Mouse (Mus musculus) liver, embryonic 15.5 days (tissue): Measurements from ENCODE around the gene Myo1a. TPM values are rescaled to one million over a fixed set of nuclear protein-coding genes. Genes with fewer than 3 reads are reported as not detected.
A peak's percentile ranks its signal among the peaks of the same experiment; 100 is the strongest.
"Not testable (repeated sequence)": the region's sequence is repeated elsewhere in the genome, so short reads cannot be mapped to it uniquely, and the experiment has no call there.

ENCODE experiments used
- ATAC-seq: fragments of 200-750 bp; cut with Nextera tagmentation; 2 replicates; pipeline ENCODE4 v1.8.0; 2017; ENCODE audit warnings: moderate number of reproducible peaks, mild to moderate bottlenecking, moderate library complexity; ENCODE audit not compliant: insufficient read depth
- H3K27ac ChIP-seq: fragments of 300-500 bp; sonication (generic); replicated peaks from 2 replicates; pipeline ENCODE4 v1.5.1; 2015; ENCODE audit warnings: mild to moderate bottlenecking, inconsistent platforms
- H3K27me3 ChIP-seq: fragments of 300-500 bp; sonication (generic); 2 replicates; pipeline ENCODE4 v1.6.1; 2015; ENCODE audit warnings: mild to moderate bottlenecking, inconsistent platforms
- H3K36me3 ChIP-seq: fragments of 300-500 bp; sonication (generic); replicated peaks from 2 replicates; pipeline ENCODE4 v1.6.1; 2015; ENCODE audit warnings: moderate library complexity, mild to moderate bottlenecking, inconsistent platforms
- H3K4me1 ChIP-seq: fragments of 300-500 bp; sonication (generic); replicated peaks from 2 replicates; pipeline ENCODE4 v1.6.1; 2015; ENCODE audit warnings: inconsistent platforms
- H3K4me2 ChIP-seq: fragments of 300-500 bp; sonication (generic); 2 replicates; pipeline ENCODE4 v1.6.1; 2015; ENCODE audit warnings: moderate library complexity, mild to moderate bottlenecking, inconsistent platforms
- H3K4me3 ChIP-seq: fragments of 300-500 bp; sonication (generic); replicated peaks from 2 replicates; pipeline ENCODE4 v1.5.1; 2015; ENCODE audit warnings: mild to moderate bottlenecking, inconsistent platforms
- H3K9ac ChIP-seq: fragments of 300-500 bp; sonication (generic); 2 replicates; pipeline ENCODE4 v1.6.1; 2015; ENCODE audit warnings: moderate library complexity, mild to moderate bottlenecking, inconsistent platforms
- H3K9me3 ChIP-seq: fragments of 300-500 bp; sonication (generic); replicated peaks from 2 replicates; pipeline ENCODE4 v1.6.1; 2016; ENCODE audit warnings: inconsistent platforms
- WGBS: fragments of 180-500 bp; shearing (Covaris S2); methylation state at CpG from one replicate; pipeline ENCODE4 v1.1.7; 2015; ENCODE audit warnings: mixed read lengths; ENCODE audit not compliant: insufficient replicate concordance; 5-methylcytosine and 5-hydroxymethylcytosine counted together
- polyA plus RNA-seq: library from polyadenylated mRNA; unstranded; fragments of >200 nt; fragmentation: Nextera tagmentation; extraction: Ambion mirVana; gene quantifications from 2 replicates; pipeline ENCODE4 v1.2.1, GENCODE M21; 2015

The Myo1a gene
- 0.08 and 0.12 TPM in 2 replicates for polyA plus RNA-seq

- H3K4me2 ChIP-seq: no peak within 1 kb of the TSS
- no peaks in the 10 kb centered on the region for H3K36me3 ChIP-seq
- H3K4me3 ChIP-seq: no peak within 1 kb of the TSS
- H3K27me3 ChIP-seq: 0 out of 2 replicates have a peak, but pooled peaks cover 2% of the 10 kb centered on the region
- no peak for ATAC-seq
- H3K9me3 ChIP-seq: no peaks in the 10 kb centered on the region
- no peak within 1 kb of the TSS for H3K27ac ChIP-seq
- 43% methylated on average over 2 of the region's 2 CpGs for WGBS
- H3K4me1 ChIP-seq: no peaks in the 10 kb centered on the region; the same call in 1 of the 2 replicates
- H3K9ac ChIP-seq: no peak within 1 kb of the TSS
These were observed at the start of gene Myo1a for GRCm38 (mm10) chr10:127704766-127705220. Gene Myo1a (plus strand): TSS chr10:127705170.

DNA sequence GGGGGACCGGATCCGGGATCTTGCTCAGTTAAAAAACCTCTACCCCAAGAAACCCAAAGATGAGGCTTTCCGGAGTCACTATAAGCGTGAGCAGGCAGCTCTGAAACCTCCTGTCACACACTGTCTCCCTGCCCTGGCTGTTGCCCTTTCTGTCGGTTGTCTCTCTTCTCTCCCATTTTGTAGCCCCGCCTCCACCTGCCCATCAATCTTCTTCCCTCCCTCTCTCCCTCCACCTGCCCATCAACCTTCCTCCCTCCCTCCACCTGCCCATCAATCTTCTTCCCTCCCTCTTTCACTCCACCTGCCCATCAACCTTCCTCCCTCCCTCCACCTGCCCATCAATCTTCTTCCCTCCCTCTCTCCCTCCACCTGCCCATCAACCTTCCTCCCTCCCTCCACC lies 47.4 kb upstream of the Myo1a start:
- ATAC-seq, H3K4me3 ChIP-seq, H3K9me3 ChIP-seq, H3K27ac ChIP-seq, H3K4me2 ChIP-seq, H3K9ac ChIP-seq: not testable (repeated sequence)
- Histone ChIP-seq H3K4me1 (peaks cover 18% of the 10 kb centered on the region), H3K27me3 (peaks cover 15% of the 10 kb centered on the region), H3K36me3 (peaks cover 48% of the 10 kb centered on the region)
- 76% methylated on average over 6 of the region's 6 CpGs for WGBS

GRCm38 (mm10) chr10:127658076-127658475 lies 46.9 kb upstream of the Myo1a start:
- Histone ChIP-seq H3K4me3 (no peak overlapping the region), H3K27me3 (peaks cover 20% of the 10 kb centered on the region), H3K9ac (no peak overlapping the region), H3K36me3 (peaks cover 43% of the 10 kb centered on the region), H3K27ac (no peak overlapping the region), H3K4me2 (no peak overlapping the region), H3K4me1 (peaks cover 23% of the 10 kb centered on the region), H3K9me3 (no peaks in the 10 kb centered on the region)
- 36% methylated on average over 6 of the region's 6 CpGs for WGBS
- ATAC-seq: no peak

GRCm38 (mm10) chr10:127659551-127659950 lies 45.4 kb upstream of the Myo1a start:
- no peak overlapping the region for H3K27ac ChIP-seq

GRCm38 (mm10) chr10:127661291-127661914 lies 43.6 kb upstream of the Myo1a start:
- H3K27me3 ChIP-seq: peaks cover 53% of the 10 kb centered on the region
- H3K4me2 ChIP-seq: peak overlapping the region; percentile 55
- ATAC-seq: no peak
- H3K4me1 ChIP-seq: peaks cover 50% of the 10 kb centered on the region
- H3K27ac ChIP-seq: peak overlapping the region; percentile 72
- peak overlapping the region; percentile 30; the same call in 1 of the 2 replicates for H3K9ac ChIP-seq
- WGBS: 31% methylated on average over 14 of the region's 14 CpGs
- H3K9me3 ChIP-seq: no peaks in the 10 kb centered on the region
- peaks cover 17% of the 10 kb centered on the region; the same call in 1 of the 2 replicates for H3K36me3 ChIP-seq
- peak overlapping the region; percentile 26 for H3K4me3 ChIP-seq

More at GRCm38 (mm10) chr10:127659551-127659950, 45.4 kb upstream of the Myo1a start:
- Histone ChIP-seq H3K4me1 (peaks cover 36% of the 10 kb centered on the region), H3K27me3 (peaks cover 35% of the 10 kb centered on the region), H3K4me2 (no peak overlapping the region), H3K4me3 (no peak overlapping the region), H3K36me3 (peaks cover 29% of the 10 kb centered on the region), H3K9me3 (no peaks in the 10 kb centered on the region), H3K9ac (no peak overlapping the region)
- no peak for ATAC-seq
- WGBS: 53% methylated on average over 1 of the region's 1 CpGs

GRCm38 (mm10) chr10:127661915-127662663 lies 42.9 kb upstream of the Myo1a start:
- peaks cover 14% of the 10 kb centered on the region; the same call in 1 of the 2 replicates for H3K36me3 ChIP-seq
- H3K4me3 ChIP-seq: peak overlapping the region; percentile 26
- 7% methylated on average over 16 of the region's 16 CpGs for WGBS
- no peak overlapping the region; the same call in 1 of the 2 replicates for H3K9ac ChIP-seq
- peaks cover 57% of the 10 kb centered on the region for H3K4me1 ChIP-seq
- peak overlapping the region; percentile 72 for H3K27ac ChIP-seq
- H3K27me3 ChIP-seq: peaks cover 60% of the 10 kb centered on the region
- ATAC-seq: peak; percentile 35
- peak overlapping the region; percentile 55 for H3K4me2 ChIP-seq
- H3K9me3 ChIP-seq: no peaks in the 10 kb centered on the region

DNA sequence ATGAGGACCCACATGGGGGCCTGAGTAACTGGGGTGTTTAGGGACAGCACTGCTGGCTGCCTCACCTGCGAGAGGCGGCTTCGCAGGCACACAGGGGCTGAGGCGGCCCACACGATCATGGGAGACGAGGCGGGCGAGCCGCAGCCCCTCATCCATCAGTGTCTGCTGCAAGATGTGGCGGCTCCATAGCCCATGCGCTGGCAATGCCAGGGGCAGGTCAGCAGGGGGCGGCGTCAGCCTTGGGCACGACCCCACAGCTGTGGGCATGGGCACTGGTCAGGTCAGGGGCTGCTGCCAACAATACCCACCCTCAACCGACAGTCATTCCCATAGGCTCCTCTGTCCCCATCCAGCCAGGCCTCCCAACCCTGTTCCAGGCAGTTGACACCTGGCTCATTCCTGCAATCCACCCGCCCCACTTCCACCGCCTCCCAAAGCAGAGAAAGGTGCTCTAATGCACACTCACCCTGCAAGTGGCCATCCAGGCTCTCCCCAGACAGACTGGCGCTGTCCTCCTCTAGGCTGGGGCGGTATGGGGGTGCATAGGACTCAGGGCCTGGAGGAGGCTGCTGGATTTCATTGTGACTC lies 42.2 kb upstream of the Myo1a start:
- H3K4me3 ChIP-seq: no peak overlapping the region
- H3K9me3 ChIP-seq: no peaks in the 10 kb centered on the region
- ATAC-seq: no peak
- peak overlapping the region; percentile 55 for H3K4me2 ChIP-seq
- H3K36me3 ChIP-seq: peaks cover 14% of the 10 kb centered on the region; the same call in 1 of the 2 replicates
- H3K27me3 ChIP-seq: peaks cover 67% of the 10 kb centered on the region
- peak overlapping the region; percentile 72; the same call in 1 of the 2 replicates for H3K27ac ChIP-seq
- 33% methylated on average over 19 of the region's 19 CpGs for WGBS
- H3K4me1 ChIP-seq: peaks cover 63% of the 10 kb centered on the region
- H3K9ac ChIP-seq: no peak overlapping the region

GRCm38 (mm10) chr10:127663590-127663989 lies 41.4 kb upstream of the Myo1a start:
- Histone ChIP-seq H3K9me3 (no peaks in the 10 kb centered on the region), H3K27me3 (peaks cover 75% of the 10 kb centered on the region), H3K4me2 (no peak overlapping the region), H3K36me3 (peaks cover 14% of the 10 kb centered on the region; the same call in 1 of the 2 replicates), H3K4me3 (no peak overlapping the region), H3K9ac (no peak overlapping the region), H3K4me1 (peaks cover 70% of the 10 kb centered on the region), H3K27ac (no peak overlapping the region)
- ATAC-seq: no peak
- WGBS: 51% methylated on average over 5 of the region's 5 CpGs

DNA sequence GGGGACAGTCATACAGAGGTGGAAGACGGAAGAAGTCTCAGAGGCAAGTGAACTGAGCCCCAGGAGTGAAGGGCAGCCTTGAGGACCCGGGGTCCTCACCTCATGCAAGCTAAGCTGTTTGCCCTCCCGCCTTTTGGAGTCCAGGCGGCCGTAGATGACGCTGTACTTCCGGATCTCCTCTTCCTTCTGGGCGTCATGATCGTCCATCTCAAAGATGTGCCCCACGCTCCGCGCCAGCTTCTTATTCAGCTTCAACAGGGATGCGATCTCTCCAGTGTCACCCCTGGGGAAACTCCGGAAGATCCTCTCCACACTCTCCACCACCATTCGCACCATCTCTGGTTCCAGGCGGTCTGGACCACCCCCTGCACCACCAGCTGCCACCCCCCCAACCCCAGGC lies 40.8 kb upstream of the Myo1a start:
- 33% methylated on average over 16 of the region's 16 CpGs for WGBS
- no peak overlapping the region for H3K4me3 ChIP-seq
- H3K4me1 ChIP-seq: peaks cover 73% of the 10 kb centered on the region
- no peak for ATAC-seq
- H3K9ac ChIP-seq: no peak overlapping the region
- H3K27me3 ChIP-seq: peaks cover 81% of the 10 kb centered on the region
- H3K4me2 ChIP-seq: peak overlapping the region; percentile 71; the same call in 1 of the 2 replicates
- peaks cover 14% of the 10 kb centered on the region; the same call in 1 of the 2 replicates for H3K36me3 ChIP-seq
- H3K27ac ChIP-seq: no peak overlapping the region
- H3K9me3 ChIP-seq: no peaks in the 10 kb centered on the region

GRCm38 (mm10) chr10:127664891-127665290 lies 40.1 kb upstream of the Myo1a start:
- H3K27ac ChIP-seq: no peak overlapping the region
- no peaks in the 10 kb centered on the region for H3K9me3 ChIP-seq
- WGBS: 39% methylated on average over 13 of the region's 13 CpGs
- H3K36me3 ChIP-seq: peaks cover 8% of the 10 kb centered on the region; the same call in 1 of the 2 replicates
- ATAC-seq: no peak
- H3K27me3 ChIP-seq: peaks cover 87% of the 10 kb centered on the region
- H3K4me1 ChIP-seq: peaks cover 74% of the 10 kb centered on the region
- no peak overlapping the region for H3K9ac ChIP-seq
- H3K4me2 ChIP-seq: peak overlapping the region; percentile 71
- peak overlapping the region; percentile 58 for H3K4me3 ChIP-seq
